Mouse (Mus musculus) embryonic facial prominence, embryonic 13.5 days (tissue): Measurements from ENCODE around the gene Aldh5a1. TPM values are rescaled to one million over a fixed set of nuclear protein-coding genes. Genes with fewer than 3 reads are reported as not detected.

Experiments used
- ATAC-seq: fragments of 200-750 bp; cut with Nextera tagmentation; 2 replicates; pipeline ENCODE4 v1.8.0; 2017; ENCODE audit warnings: low read depth; ENCODE audit not compliant: insufficient number of reproducible peaks, insufficient read depth, low FRiP score, low TSS enrichment
- H3K27ac ChIP-seq: fragments of 300-500 bp; sonication (generic); 2 replicates; pipeline ENCODE4 v1.5.1; 2015; ENCODE audit warnings: moderate library complexity, mild to moderate bottlenecking, inconsistent platforms
- H3K27me3 ChIP-seq: fragments of 300-500 bp; sonication (generic); 2 replicates; pipeline ENCODE4 v1.6.1; 2015; ENCODE audit warnings: mild to moderate bottlenecking, inconsistent platforms
- H3K36me3 ChIP-seq: fragments of 300-500 bp; sonication (generic); 2 replicates; pipeline ENCODE4 v1.6.1; 2015; ENCODE audit warnings: mild to moderate bottlenecking, inconsistent platforms
- H3K4me1 ChIP-seq: fragments of 300-500 bp; sonication (generic); 2 replicates; pipeline ENCODE4 v1.6.1; 2015; ENCODE audit warnings: inconsistent platforms
- H3K4me2 ChIP-seq: fragments of 300-500 bp; sonication (generic); 2 replicates; pipeline ENCODE4 v1.6.1; 2015; ENCODE audit warnings: moderate library complexity, mild to moderate bottlenecking, inconsistent platforms
- H3K4me3 ChIP-seq: fragments of 300-500 bp; sonication (generic); 2 replicates; pipeline ENCODE4 v1.5.1; 2015; ENCODE audit warnings: mild to moderate bottlenecking, inconsistent platforms
- H3K9ac ChIP-seq: fragments of 300-500 bp; sonication (generic); 2 replicates; pipeline ENCODE4 v1.6.1; 2015; ENCODE audit warnings: mild to moderate bottlenecking, inconsistent platforms
- H3K9me3 ChIP-seq: fragments of 300-500 bp; sonication (generic); 2 replicates; pipeline ENCODE4 v1.6.1; 2016; ENCODE audit warnings: inconsistent platforms
- WGBS: fragments of 180-500 bp; shearing (Covaris S2); methylation state at CpG from one replicate; pipeline ENCODE4 v1.1.7; 2015; ENCODE audit warnings: mixed read lengths; 5-methylcytosine and 5-hydroxymethylcytosine counted together
- polyA plus RNA-seq: library from polyadenylated mRNA; unstranded; fragments of >200 nt; fragmentation: Nextera tagmentation; extraction: Ambion mirVana; gene quantifications from 2 replicates; pipeline ENCODE4 v1.2.1, GENCODE M21; 2015

Gene Aldh5a1
- polyA plus RNA-seq, 1 experiment from 2014 or later, result 6.9 TPM

DNA sequence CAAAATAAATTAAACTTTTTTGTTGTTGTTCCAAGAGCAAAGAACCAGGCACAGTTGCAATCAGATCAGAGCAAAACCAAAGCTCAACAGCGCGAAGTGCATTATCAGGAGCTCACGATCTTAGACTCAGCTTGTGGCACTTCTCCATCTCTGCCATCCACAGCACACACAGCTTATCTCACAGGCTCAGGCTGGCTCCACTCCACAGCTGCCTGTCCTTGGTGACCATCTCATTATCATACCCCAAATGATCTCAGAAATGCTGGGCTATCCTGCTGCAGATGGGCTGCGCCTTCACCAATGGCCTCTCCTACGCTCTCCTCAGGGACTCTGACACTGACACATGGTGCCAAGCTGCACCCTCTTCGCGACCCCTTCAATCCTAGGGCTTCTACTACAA, 4.3 kb downstream of the Aldh5a1 start:
- H3K4me2 ChIP-seq, result no peak overlapping the region
- no peaks in the 10 kb centered on the region for H3K36me3 ChIP-seq
- H3K27me3 ChIP-seq, result no peaks in the 10 kb centered on the region
- no peak overlapping the region for H3K27ac ChIP-seq
- no peaks in the 10 kb centered on the region for H3K9me3 ChIP-seq
- no peak overlapping the region for H3K4me3 ChIP-seq
- ATAC-seq, result no peak
- WGBS, result 90% methylated on average over 7 of the region's 7 CpGs
- H3K4me1 ChIP-seq, result peaks cover 12% of the 10 kb centered on the region
- H3K9ac ChIP-seq, result no peak overlapping the region

DNA sequence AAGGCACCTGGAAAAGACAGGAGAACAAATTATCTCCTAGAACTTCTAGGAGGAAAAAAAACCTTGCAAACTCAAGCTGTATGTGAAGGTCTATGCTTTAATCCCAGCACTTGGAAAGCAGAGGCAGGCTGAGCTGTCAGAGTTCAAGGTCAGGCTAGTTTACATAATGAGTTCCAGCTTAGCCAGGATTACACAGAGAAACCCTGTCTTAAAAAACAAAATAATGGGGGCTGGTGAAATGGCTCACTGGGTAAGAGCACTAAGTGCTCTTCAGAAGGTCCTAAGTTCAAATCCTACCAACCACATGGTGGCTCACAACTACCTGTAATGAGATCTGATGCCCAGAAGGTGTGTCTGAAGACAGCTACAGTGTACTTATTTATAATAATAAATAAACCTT, 6.9 kb downstream of the Aldh5a1 start:
- H3K9me3 ChIP-seq, result no peaks in the 10 kb centered on the region
- no peak overlapping the region for H3K9ac ChIP-seq
- no peaks in the 10 kb centered on the region for H3K27me3 ChIP-seq
- no peak overlapping the region for H3K4me3 ChIP-seq
- ATAC-seq, result no peak
- H3K27ac ChIP-seq, result no peak overlapping the region
- no peak overlapping the region for H3K4me2 ChIP-seq
- no peaks in the 10 kb centered on the region for H3K4me1 ChIP-seq
- peaks cover 3% of the 10 kb centered on the region for H3K36me3 ChIP-seq

DNA sequence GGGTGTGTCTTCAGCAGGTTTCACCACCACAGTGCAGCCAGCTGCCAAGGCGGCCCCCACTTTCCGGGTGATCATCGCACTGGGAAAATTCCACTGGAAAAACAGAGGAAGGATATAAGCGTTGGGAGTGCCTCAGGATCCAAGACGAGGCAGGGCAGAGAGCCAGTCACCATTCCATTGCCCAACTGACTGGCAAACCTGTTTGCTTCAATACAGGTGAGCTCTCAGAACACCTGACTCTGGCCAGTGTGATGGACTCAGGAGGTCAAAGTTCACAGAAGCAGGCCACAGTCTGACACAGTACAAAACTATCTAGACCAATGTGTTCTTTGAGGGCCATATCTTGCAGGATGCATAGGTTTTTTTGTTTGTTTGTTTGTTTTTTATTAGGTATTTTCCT, 13.5 kb downstream of the Aldh5a1 start:
- H3K4me3 ChIP-seq, result no peak overlapping the region
- H3K36me3 ChIP-seq, result peaks cover 36% of the 10 kb centered on the region
- no peaks in the 10 kb centered on the region for H3K9me3 ChIP-seq
- H3K9ac ChIP-seq, result no peak overlapping the region
- 88% methylated on average over 5 of the region's 5 CpGs for WGBS
- H3K27me3 ChIP-seq, result no peaks in the 10 kb centered on the region
- no peak overlapping the region for H3K4me2 ChIP-seq
- no peak for ATAC-seq
- H3K4me1 ChIP-seq, result no peaks in the 10 kb centered on the region
- no peak overlapping the region for H3K27ac ChIP-seq

DNA sequence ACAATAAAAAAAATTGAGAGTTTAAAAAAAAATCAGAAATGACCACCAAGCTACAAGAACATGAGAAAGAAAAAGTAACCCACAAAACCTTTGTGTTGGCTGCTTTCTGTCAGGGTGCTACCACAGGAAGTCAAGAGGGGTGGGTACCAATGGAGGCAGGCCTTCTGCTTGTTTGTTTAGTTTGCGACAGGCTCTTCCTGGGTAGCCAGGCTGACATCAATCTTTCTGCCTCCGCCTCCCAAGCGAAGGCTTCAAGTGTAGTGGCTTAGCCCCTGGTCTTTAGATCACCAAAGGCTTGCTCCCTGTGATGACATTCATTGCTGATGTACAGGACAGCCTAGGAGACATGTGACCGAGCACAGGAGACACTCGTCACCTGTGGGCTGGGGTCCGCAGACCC, 16.2 kb downstream of the Aldh5a1 start:
- Histone ChIP-seq H3K9me3 (no peaks in the 10 kb centered on the region), H3K36me3 (peaks cover 53% of the 10 kb centered on the region), H3K27me3 (no peaks in the 10 kb centered on the region), H3K27ac (no peak overlapping the region), H3K4me3 (no peak overlapping the region), H3K9ac (no peak overlapping the region), H3K4me1 (no peaks in the 10 kb centered on the region), H3K4me2 (no peak overlapping the region)
- ATAC-seq, result no peak
- 82% methylated on average over 6 of the region's 6 CpGs for whole genome bisulfite sequencing

DNA sequence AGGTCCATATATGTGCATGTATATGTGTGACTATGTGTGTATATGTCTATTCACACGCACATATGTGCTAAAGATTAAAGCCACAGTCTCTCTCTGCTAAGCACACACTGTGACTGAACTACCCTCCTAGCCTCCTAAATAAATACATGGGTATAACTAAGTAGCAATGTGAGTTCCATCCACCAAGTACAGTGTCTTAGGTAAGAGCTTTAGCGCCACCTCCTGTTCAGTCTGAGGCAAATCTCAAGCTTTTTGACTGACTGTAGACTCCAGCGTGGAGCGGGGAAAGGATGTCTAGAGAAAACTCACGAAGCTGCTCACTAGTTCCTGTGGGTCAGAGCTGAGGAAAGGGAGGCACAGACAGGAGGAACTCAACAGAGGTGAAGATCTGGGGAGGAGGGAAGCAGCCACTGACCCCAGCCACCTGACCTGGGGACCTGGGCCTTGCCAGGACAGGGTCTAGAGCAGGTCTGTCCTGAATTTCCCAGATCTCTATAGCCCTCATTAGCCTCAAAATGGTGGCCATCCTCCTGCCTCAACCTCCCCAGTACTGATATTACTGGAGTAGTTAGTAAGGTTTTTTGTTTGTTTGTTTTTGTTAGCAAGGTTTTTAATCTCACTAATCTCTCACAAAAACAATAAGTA, 17.0 kb downstream of the Aldh5a1 start:
- no peak for ATAC-seq
- H3K4me2 ChIP-seq, result no peak overlapping the region
- 26% methylated on average over 5 of the region's 5 CpGs for WGBS
- no peak overlapping the region for H3K9ac ChIP-seq
- no peaks in the 10 kb centered on the region for H3K9me3 ChIP-seq
- no peaks in the 10 kb centered on the region for H3K27me3 ChIP-seq
- no peaks in the 10 kb centered on the region for H3K4me1 ChIP-seq
- H3K27ac ChIP-seq, result no peak overlapping the region
- H3K36me3 ChIP-seq, result peaks cover 49% of the 10 kb centered on the region
- H3K4me3 ChIP-seq, result no peak overlapping the region

DNA sequence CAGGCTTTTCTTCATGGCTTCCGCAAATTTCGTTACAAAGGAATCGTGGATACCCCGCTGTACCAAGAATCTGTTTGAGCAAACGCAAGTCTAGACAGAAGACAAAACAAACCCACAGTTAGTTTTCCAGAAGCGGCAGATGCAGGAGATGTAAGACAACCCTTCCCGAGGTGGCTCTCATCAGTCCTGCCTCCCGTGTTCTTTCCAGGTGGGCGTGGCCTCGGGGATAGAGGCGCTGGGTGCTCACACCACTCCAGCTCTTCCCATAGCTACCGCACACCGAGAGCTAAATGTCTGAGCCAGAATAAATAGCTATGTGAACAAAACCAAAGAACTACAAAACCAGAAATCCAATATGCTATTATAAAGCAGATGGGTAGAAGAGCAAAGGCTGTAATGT, 21.6 kb downstream of the Aldh5a1 start:
- ATAC-seq, result no peak

DNA sequence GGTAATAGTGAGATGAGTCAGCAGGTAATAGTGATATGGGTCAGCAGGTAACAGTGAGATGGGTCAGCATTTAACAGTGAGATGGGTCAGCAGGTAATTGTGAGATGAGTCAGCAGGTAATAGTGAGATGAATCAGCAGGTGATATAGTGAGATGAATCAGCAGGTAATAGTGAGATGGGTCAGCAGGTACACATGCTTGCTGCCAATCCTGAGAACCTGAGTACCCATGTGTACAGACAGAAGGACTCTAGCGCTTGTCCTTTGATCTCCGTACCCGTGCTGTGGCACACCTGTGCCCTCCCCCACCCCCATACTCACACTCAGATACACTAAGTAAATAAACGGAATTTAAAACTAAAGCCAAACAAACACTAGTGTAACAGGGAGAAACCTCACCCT, 22.5 kb downstream of the Aldh5a1 start:
- ATAC-seq, result no peak
- Histone ChIP-seq H3K4me1 (no peaks in the 10 kb centered on the region), H3K4me2 (no peak overlapping the region), H3K4me3 (no peak overlapping the region), H3K36me3 (peaks cover 42% of the 10 kb centered on the region), H3K9me3 (no peaks in the 10 kb centered on the region), H3K27ac (no peak overlapping the region), H3K27me3 (no peaks in the 10 kb centered on the region), H3K9ac (no peak overlapping the region)
- 93% methylated on average over 4 of the region's 4 CpGs for WGBS

More for the DNA sequence above, 21.6 kb downstream of the Aldh5a1 start:
- Histone ChIP-seq H3K36me3 (peaks cover 38% of the 10 kb centered on the region), H3K9me3 (no peaks in the 10 kb centered on the region), H3K27me3 (no peaks in the 10 kb centered on the region), H3K4me3 (no peak overlapping the region), H3K27ac (no peak overlapping the region), H3K9ac (no peak overlapping the region), H3K4me2 (no peak overlapping the region), H3K4me1 (no peaks in the 10 kb centered on the region)
- WGBS, result 69% methylated on average over 13 of the region's 13 CpGs

DNA sequence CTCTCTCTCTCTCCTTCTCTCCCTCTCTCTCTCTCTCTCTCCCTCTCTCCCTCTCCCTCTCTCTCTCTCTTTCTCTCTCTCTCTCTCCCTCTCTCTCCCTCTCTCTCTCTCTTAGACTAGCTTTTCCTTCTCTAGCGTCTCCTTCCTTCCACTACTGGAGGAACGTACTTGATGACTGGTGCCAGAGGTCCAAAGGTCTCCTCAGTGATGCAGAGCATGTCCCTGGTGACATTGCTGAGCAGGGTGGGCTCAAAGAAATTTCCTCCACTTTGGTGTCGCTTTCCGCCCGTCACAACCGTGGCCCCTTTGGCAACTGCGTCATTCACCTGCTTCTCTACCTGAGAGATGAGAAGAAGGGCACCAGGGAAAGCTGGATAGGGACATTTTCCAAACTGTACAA, 23.9 kb downstream of the Aldh5a1 start:
- H3K27me3 ChIP-seq, result no peaks in the 10 kb centered on the region
- WGBS, result 89% methylated on average over 7 of the region's 7 CpGs

DNA sequence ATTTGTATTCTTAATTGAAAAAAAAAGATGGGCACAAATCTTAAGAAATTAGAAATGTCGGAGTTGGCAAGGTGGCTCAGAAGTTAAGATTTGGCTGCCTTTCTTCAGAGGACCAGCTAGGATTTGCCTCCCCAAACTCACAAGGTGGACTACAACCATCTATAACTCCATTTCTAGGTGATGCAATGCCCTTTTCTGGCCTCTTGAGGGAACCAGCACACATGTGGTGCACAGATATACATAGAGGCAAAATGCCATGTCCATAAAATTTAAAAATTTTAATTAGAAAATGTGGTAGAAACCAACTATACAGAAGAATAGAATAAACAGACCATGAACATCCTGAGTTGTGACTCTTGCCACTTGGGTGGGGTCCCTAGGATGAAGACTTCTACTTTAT, 28.3 kb downstream of the Aldh5a1 start:
- H3K4me3 ChIP-seq, result no peak overlapping the region
- no peak for ATAC-seq
- H3K27me3 ChIP-seq, result no peaks in the 10 kb centered on the region
- WGBS, result 90% methylated on average over 1 of the region's 1 CpGs
- H3K9me3 ChIP-seq, result no peaks in the 10 kb centered on the region
- no peaks in the 10 kb centered on the region for H3K4me1 ChIP-seq
- H3K9ac ChIP-seq, result no peak overlapping the region
- no peak overlapping the region for H3K27ac ChIP-seq
- H3K36me3 ChIP-seq, result peaks cover 19% of the 10 kb centered on the region
- H3K4me2 ChIP-seq, result no peak overlapping the region

More for the DNA sequence above, 23.9 kb downstream of the Aldh5a1 start:
- Histone ChIP-seq H3K4me1 (no peaks in the 10 kb centered on the region), H3K4me3 (no peak overlapping the region), H3K9me3 (no peaks in the 10 kb centered on the region), H3K4me2 (no peak overlapping the region), H3K27ac (no peak overlapping the region), H3K9ac (no peak overlapping the region), H3K36me3 (peaks cover 40% of the 10 kb centered on the region)
- ATAC-seq, result no peak

DNA sequence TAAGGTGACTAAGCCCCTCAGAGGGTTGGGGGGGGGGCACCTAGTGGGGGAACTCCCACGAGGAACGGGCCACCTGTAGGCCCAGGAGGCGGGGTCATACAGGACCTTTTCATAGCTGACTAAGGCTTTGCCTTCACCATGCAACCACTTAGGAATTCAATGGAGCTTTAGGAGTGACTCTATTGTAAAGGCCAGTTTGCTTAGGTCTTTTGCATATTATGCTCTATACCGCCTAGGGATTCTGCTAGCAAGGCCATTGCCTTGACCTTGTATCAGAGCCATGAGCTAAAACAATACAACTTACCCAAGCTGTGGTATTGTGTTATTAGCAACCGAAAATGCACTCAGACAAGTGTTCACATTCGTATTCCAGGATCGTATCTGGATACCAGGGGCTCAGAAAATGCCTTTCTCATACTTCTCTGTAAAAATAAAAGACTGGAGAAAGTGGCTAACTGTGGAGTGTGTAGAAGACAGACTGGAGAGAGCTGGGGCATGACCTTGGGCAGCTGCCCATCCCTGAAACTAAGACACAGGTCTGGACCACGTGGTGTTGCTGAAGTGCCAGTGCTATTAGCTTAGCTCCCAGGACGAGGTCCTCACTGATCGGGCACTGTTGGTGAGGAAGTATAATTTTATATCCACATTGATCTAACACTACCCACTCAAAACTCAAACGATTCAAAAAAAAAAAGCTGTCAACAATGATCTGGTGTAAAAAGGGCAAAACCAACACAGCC, 30.5 kb downstream of the Aldh5a1 start:
- Histone ChIP-seq H3K9ac (no peak overlapping the region), H3K36me3 (peaks cover 15% of the 10 kb centered on the region), H3K9me3 (no peaks in the 10 kb centered on the region), H3K27me3 (no peaks in the 10 kb centered on the region), H3K4me3 (no peak overlapping the region), H3K4me1 (no peaks in the 10 kb centered on the region), H3K4me2 (no peak overlapping the region), H3K27ac (no peak overlapping the region)
- ATAC-seq, result no peak
- WGBS, result 82% methylated on average over 11 of the region's 11 CpGs

DNA sequence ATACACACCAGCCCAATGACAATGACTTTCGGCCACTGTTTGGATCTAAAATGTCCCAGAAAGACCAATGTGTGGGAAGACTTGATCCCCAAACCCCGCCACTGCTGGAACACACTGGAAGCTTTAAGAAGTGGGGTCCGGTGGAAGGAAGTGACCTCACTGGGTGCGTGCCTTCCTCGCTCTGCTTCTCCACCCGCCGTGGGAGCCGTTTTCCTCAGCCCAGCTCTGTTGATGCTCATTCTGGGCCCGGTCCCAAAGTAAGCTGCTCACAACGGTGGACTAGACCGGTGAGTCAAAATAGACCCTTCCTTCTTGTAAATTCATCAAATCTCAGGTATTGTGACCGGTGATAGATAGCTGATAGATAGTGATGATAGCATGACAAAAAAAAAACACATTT, 32.0 kb downstream of the Aldh5a1 start:
- Histone ChIP-seq H3K27me3 (no peaks in the 10 kb centered on the region), H3K4me1 (no peaks in the 10 kb centered on the region), H3K4me3 (no peak overlapping the region), H3K27ac (no peak overlapping the region), H3K9me3 (no peaks in the 10 kb centered on the region), H3K9ac (no peak overlapping the region), H3K4me2 (no peak overlapping the region), H3K36me3 (peaks cover 9% of the 10 kb centered on the region; the same call in 1 of the 2 replicates)
- 92% methylated on average over 12 of the region's 12 CpGs for WGBS
- no peak for ATAC-seq

DNA sequence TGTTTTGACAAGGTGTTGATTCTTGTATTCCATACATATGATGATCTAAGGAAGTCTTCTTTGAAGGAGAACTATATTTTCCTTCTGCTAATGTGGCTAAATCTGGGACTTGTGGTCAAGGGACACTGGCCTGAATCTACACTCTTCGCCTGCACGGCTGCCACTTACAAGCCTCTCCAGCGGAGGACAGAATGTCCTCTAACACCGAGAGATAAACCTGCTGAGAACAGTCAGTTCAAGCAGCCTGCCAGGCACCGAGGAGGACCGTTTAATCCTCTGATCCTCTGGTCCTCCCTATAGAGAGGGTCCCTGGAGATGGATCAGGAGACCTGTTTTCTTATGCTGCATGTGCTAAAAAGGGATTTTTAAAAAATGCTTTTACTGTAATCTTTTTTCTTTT, 34.0 kb downstream of the Aldh5a1 start:
- ATAC-seq, result no peak
- no peaks in the 10 kb centered on the region for H3K36me3 ChIP-seq
- no peak overlapping the region for H3K4me3 ChIP-seq
- no peak overlapping the region for H3K9ac ChIP-seq
- WGBS, result 78% methylated on average over 6 of the region's 6 CpGs
- no peak overlapping the region for H3K27ac ChIP-seq
- H3K27me3 ChIP-seq, result no peaks in the 10 kb centered on the region
- H3K4me1 ChIP-seq, result no peaks in the 10 kb centered on the region
- no peaks in the 10 kb centered on the region for H3K9me3 ChIP-seq
- no peak overlapping the region for H3K4me2 ChIP-seq
